Mouse (Mus musculus) erythroblast, embryonic 14.5 days (primary cell): ENCODE data around the gene Mllt1.

Experiments used
- GATA1 ChIP-seq: IDR thresholded peaks from 2 replicates; pipeline ENCODE4 v1.6.1; 2012; ENCODE audit warnings: low read length, inconsistent platforms, mixed read lengths
- TAL1 ChIP-seq: IDR thresholded peaks from 3 replicates; pipeline ENCODE4 v1.6.1; 2012; ENCODE audit warnings: low read length, inconsistent platforms, mixed read lengths

- TF ChIP-seq GATA1 (no peak), TAL1 (no peak)
Measured at GRCm38 (mm10) chr17:56876981-56877380, 58.2 kb downstream of the Mllt1 start.
